Mouse (Mus musculus) layer of hippocampus, adult 2 months (tissue): Measurements from ENCODE around the gene Ccl6. TPM values are rescaled to one million over a fixed set of nuclear protein-coding genes. Genes with fewer than 3 reads are reported as not detected.

ENCODE experiments used
- DNase-seq, 2 experiments: peaks; one replicate each; pipeline ENCODE4 v3.0.0; 2022; ENCODE audit warnings: low spot score in 2 of 2
- H3K27ac ChIP-seq: fragments of 200-600 bp; 2 replicates; pipeline ENCODE4 v1.8.1; 2022
- H3K4me3 ChIP-seq: fragments of 200-600 bp; 2 replicates; pipeline ENCODE4 v1.8.1; 2022; ENCODE audit warnings: mild to moderate bottlenecking
- CTCF ChIP-seq: fragments of 200-600 bp; conservative IDR thresholded peaks from 2 replicates; pipeline ENCODE4 v1.8.1; 2022; ENCODE audit warnings: antibody characterized with exemption, mild to moderate bottlenecking, moderate library complexity
- total RNA-seq, 2 experiments: library from RNA; stranded (reverse); gene quantifications; 2 replicates each; pipeline ENCODE4 v1.2.3; 2021

Ccl6 gene
- total RNA-seq, 2 experiments from 2014 or later, result 1.1 to 1.4 TPM

DNA sequence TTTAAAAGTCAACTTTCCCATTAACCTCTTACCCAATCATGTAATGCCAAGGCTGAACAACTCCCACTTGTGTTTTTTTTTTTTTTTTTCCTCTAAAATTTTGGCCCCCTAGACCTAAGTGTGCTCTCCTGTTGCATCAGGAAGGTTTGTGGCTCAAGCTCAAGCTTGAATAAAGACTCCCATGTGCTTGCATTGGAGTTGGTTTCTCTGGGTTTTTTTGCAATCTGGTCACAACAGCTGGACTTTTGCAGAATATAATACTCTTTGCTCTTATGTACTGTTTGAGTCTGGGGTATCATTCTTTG, 9.5 kb downstream of the Ccl6 start:
- no peak for TF ChIP-seq CTCF
- no peak overlapping the region for H3K4me3 ChIP-seq
- no peak overlapping the region for H3K27ac ChIP-seq
- DNase-seq, result no peak

DNA sequence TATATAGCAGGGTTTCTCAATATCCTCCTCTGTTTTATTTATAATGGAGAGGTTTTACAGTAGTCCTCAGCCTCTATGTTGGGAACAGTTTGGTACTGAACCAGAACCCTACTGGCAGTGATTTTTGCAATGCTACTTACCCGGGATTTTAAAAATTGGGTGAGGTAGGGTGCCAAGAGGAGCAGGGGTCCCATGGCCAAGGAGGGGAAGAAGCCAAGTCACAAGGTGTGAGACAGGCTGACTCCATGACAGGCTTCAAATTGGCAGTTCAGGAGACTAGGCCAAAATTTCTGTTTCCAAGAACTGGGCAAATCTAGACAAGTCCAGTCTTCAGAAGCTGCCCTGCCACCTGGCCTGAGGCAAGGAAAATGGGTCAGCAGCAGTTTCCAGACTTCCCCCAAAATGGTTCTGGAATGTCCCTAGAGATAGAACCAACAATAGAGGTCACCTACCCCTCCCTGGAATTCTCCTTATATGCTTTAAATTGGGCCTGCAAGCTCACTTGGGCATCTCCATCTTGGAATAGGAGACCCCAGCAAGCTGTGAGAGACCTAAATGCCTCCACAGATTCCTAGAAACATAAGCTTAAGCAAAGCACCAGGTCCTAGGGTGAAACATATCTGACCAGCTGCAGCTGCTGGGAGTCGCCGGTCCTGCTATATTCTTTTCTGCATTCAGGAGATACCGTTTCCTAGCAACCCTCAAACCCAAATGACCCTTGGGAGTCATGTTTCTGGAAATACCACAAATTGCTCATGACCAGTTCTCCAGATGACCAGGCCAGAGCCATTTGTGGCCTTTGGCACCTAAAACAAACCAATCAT, 10.0 kb downstream of the Ccl6 start:
- TF ChIP-seq CTCF, result no peak
- Histone ChIP-seq H3K27ac (no peak overlapping the region), H3K4me3 (no peak overlapping the region)
- no peak for DNase-seq

DNA sequence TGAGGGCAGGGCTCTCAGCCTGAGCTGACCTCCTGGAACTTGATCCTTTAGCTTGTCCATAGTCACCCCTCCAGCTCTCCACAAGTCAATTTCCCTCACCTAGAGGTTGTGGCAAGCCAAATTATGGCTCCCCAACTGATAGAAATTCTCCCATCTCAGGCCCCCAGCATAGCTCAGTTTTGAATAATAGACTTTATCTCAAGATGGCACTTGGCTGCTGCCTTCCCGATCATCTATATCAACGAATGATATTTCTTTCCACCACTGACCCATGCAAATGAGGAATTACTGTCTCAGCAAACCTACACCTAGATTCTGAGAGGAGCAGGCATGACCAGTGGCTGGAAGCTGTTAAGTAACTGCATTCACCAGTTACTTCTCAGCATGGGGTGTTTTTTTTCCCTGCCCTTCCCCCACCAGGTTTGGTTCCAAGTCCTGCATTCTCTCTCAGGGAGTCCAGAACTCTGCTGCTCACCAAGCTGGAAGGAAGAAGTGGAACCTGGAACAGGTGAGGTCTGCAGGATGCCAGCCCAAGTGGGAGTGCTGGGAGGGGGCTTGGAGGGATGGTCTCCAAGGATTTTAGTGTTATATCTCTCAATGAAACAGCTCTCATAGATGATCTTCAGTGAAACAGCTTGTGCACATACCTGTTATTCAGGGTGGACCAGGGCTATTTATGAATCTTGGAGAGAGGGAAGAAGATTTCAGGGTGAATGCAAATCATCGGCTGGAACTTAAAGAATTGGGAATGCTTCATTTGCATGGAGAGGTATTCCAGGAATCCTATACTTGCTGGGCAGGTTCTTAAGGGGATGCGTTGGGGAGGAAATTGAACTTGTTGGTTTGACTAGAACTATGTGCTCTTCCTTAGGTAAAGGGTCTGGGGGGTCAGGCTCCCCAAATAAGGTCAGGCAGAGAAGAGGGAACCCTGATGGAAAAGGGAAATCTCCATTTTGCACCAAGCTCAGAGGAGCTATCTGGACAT, 11.0 kb downstream of the Ccl6 start:
- no peak overlapping the region for H3K4me3 ChIP-seq
- TF ChIP-seq CTCF, result no peak
- no peak overlapping the region for H3K27ac ChIP-seq
- DNase-seq, result no peak

DNA sequence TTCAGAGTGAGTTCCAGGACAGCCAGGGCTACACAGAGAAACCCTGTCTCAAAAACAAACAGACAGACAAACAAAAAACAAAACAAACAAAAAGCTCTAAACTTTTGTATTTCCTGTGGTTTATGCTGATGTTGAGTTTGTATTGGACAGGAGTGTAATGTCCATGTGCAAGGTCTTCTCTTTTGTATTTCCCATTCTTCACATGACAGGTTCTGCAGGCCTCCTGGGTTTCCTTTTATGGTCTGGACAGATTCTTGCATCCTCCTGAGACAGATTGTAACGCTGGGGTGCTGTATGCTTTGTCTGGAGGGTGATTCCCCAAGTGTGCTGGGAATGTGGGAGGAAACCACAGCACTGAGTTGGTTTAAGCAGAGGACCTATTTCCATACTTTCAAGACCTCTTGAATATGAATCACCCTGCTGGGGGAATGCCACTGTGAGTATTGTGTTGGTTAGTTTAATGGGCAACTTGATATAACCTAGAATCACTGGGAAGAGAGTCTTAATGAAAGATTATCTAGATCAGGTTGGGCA, 12.1 kb downstream of the Ccl6 start:
- DNase-seq, result no peak
- no peak overlapping the region for H3K27ac ChIP-seq
- no peak for TF ChIP-seq CTCF
- no peak overlapping the region for H3K4me3 ChIP-seq

DNA sequence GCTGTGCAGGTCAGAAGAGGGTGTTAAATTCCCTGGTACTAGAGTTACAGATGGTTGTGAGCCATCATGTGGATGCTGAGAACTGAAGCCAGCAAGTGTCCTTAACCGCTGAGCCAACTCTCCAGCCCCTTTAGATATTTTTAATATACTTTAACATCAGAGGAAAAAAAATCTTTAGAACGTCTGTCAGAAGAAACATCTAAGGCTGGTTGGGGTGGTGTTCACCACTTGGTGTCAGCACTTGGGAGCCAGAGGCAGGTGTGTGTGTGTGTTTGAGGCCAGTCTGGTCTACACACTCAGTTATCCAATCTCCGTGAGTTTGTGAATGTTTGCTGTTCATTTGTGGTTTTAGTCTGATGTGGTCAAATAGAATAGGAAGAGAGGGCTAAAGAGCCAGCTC, 13.9 kb downstream of the Ccl6 start:
- no peak for TF ChIP-seq CTCF
- Histone ChIP-seq H3K27ac (no peak overlapping the region), H3K4me3 (no peak overlapping the region)
- DNase-seq, result no peak

DNA sequence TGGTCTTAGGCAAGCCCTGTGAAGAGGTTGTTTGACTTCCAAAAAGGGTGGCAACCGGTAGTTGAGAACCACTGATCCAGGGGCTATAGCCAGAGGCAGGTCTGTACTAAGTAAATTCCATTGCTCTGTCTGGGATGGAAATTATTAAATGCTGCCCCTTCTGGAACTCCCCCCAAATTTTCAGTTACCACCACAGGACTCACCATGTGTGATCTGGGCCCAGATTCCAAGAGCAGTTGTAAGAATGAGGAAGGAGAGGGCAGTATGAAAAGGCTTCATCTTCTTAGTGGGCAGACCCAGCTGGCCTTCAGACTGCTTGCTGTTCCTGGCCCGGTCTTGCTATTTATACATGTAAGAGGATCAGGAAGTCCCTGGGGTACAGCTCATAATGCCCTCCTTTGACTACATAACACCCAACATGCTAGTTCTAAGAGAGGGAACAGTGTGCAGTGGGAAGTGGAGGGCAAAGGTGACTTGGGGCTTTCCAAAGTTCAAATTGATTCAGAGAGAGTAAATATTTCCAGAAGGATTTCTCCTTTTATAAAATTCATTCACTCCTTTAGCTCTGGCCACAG, 14.6 kb downstream of the Ccl6 start, which contains the start of gene Ccl9:
TSS of gene Ccl9 (minus strand) at position 451 of the 575 bp plus-strand sequence.
- DNase-seq, result no peak
- no peak for TF ChIP-seq CTCF
- Histone ChIP-seq H3K4me3 (no peak within 1 kb of the TSS), H3K27ac (no peak within 1 kb of the TSS)

DNA sequence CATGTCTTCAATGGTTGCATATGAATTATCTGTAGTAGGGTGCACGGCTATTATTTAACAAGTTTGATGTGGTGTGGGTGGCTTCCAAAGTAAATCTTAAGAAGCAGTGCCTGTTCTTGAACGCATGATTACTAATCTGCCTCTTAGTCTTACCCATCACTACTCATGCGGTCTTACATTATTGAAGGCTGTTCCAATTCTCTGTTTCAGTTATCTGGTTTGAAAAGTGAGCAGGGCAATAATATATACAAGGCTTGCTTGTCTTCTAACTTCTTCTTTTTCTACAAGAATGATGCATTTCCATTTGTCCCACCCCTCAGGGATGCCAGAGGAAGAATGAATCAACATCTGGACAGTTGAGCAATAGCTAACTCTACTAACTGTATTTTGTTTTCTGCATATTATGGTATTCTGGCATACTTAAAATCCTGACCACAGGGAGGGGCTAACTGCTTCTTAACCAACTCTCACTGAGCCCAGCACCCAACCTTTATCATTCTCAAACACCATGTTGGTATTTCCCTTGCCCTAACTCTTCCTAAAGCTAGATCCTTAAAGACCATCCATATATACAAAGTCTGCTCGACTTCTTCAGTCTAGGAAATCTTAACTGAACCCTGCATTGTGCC, 15.8 kb downstream of the Ccl6 start:
- no peak for DNase-seq
- H3K4me3 ChIP-seq, result no peak overlapping the region
- H3K27ac ChIP-seq, result no peak overlapping the region
- TF ChIP-seq CTCF, result no peak

DNA sequence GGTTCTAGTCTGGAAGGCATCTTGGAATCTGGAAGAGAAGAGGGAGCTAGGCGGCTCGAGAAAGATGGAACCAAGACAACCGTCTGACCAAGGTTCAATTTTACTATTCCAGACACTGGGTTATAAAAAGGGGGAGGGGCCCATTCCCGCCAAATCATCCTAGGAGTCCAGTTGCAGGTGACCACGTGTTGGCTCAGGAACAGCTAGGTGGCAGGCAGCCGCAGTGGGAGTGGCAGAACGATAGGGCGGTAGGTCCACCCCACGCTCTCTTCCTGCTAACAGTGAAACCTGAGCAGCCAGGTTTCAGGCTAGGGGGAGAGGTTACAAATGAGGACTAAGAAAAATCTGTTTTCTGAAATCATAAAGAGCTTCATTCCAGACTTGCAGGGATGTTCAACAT, 20.1 kb downstream of the Ccl6 start:
- no peak for TF ChIP-seq CTCF
- no peak overlapping the region for H3K4me3 ChIP-seq
- DNase-seq, result no peak
- no peak overlapping the region for H3K27ac ChIP-seq

DNA sequence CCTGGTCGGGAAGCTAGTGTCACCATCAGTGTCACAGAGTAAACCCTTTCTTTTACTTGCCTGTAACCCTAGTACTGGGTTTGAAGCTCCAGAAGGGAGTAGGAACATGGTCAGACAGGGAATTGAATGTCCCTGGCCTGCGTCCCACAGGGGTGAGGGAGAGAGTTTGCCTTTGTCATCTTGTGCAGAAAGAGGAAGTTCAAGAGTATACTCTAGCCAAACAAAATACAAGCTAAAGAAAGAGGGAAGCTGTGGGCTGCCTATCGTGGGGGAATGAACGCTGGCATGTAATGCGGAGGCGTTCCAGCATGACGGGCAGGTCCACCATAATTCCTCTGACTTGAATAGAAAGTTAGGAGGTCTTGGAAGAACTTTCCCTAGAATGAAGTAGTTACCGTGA, 20.7 kb downstream of the Ccl6 start:
- H3K4me3 ChIP-seq, result no peak overlapping the region
- no peak for DNase-seq
- TF ChIP-seq CTCF, result no peak
- H3K27ac ChIP-seq, result no peak overlapping the region

DNA sequence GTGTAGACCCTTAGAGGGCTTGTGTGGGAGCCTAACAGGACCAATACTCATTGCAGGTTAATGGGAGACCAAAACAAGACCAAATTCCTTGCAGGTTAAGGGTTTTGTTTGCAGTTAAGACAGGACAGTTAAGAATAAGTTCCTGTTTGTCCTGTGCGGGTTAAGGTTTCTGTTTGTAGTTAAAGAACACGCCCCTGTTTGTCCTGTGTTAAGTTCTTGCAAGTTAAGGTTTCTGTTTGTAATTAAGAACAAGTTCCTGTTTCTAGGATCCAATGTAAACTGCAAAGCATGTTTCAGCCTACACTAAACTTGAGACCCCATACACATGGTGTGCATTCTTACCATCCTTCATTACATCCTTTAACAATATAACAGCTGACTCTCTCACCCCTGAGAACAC, 22.7 kb downstream of the Ccl6 start:
- H3K27ac ChIP-seq, result no peak overlapping the region
- DNase-seq, result no peak
- no peak for TF ChIP-seq CTCF
- no peak overlapping the region for H3K4me3 ChIP-seq

DNA sequence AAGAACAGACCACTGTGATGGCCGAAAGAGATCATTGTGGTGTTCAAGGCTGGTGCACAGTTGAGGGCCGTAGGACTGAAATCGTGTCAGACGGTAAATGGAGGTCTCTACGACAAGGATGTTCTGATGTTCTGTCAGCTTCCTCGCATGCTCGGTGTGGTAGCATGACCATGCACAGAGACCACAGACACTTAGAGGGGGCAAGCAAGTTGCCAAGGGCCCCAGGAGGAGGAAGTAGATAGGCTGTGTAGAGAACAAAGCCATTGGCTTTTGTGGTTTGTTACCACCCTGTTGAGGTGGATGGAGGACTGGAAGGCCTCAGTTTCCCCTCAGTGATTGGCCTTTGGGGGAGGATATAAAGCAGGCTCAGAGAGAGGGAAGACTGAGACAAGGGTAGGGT, 23.6 kb downstream of the Ccl6 start:
- H3K27ac ChIP-seq, result no peak overlapping the region
- no peak for TF ChIP-seq CTCF
- DNase-seq, result no peak
- no peak overlapping the region for H3K4me3 ChIP-seq

DNA sequence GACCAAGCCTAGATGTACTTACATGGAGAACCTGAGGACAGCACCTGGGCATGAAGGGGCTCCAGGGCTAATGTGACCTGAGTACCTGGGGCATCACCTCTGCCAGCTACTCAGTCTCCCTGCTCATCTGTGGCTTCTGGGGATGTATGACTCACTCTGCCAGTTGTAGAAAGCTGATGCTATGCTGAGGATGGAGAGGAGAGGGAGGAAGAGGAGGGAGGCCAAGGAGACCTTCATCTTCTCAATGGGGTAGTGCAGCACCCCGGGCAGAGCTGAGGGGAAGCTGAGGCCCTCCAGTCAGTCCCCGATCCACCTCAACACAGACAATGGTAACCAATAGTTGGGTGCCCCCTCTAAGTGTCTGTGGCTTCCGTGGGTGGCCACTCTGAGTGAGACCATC, 24.1 kb downstream of the Ccl6 start:
- Histone ChIP-seq H3K27ac (no peak overlapping the region), H3K4me3 (no peak overlapping the region)
- TF ChIP-seq CTCF, result no peak
- DNase-seq, result no peak

DNA sequence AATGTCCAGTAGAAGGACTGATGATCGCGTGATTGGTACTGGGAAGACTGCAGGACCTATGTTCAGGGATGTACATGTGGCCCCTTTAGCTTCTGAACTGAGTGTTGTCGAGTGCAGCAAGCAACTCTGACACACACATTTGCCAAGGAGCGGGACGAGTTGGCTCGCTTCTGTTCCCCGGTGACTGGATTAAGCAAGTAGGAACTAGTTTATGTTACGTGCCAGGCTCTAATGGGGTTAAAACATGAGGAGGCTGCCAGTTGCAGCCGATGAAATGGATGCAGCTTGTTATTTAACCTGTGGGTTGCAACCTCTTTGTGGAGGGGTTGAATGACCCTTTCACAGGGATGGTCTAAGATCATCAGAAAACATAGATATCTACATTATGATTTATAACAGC, 24.8 kb downstream of the Ccl6 start:
- DNase-seq, result no peak
- H3K27ac ChIP-seq, result no peak overlapping the region

More for the DNA sequence above, 24.8 kb downstream of the Ccl6 start:
- no peak for TF ChIP-seq CTCF
- H3K4me3 ChIP-seq, result no peak overlapping the region
